Mouse (Mus musculus) embryonic facial prominence, embryonic 11.5 days (tissue): ENCODE measurements around the gene Cutal. TPM values are rescaled to one million over a fixed set of nuclear protein-coding genes. Genes with fewer than 3 reads are reported as not detected.
A peak's percentile ranks its signal among the peaks of the same experiment; 100 is the strongest.

Source experiments
- ATAC-seq: fragments of 200-750 bp; cut with Nextera tagmentation; replicated peaks from 2 replicates; pipeline ENCODE4 v1.8.0; 2017; ENCODE audit warnings: low read depth; ENCODE audit not compliant: insufficient number of reproducible peaks, low FRiP score, low TSS enrichment
- DNase-seq: peaks from one replicate; pipeline ENCODE4 v3.0.0-alpha.2; 2015; ENCODE audit warnings: low spot score
- H3K27ac ChIP-seq: fragments of 300-500 bp; sonication (generic); replicated peaks from 2 replicates; pipeline ENCODE4 v1.5.1; 2014; ENCODE audit warnings: mild to moderate bottlenecking, low read depth, low read length, control low read depth
- H3K27me3 ChIP-seq: fragments of 300-500 bp; sonication (generic); 2 replicates; pipeline ENCODE4 v1.6.1; 2014; ENCODE audit warnings: mild to moderate bottlenecking, low read length, moderate library complexity, mixed read lengths; ENCODE audit not compliant: control insufficient read depth, insufficient read depth
- H3K36me3 ChIP-seq: fragments of 300-500 bp; sonication (generic); replicated peaks from 2 replicates; pipeline ENCODE4 v1.6.1; 2014; ENCODE audit warnings: low read depth, mild to moderate bottlenecking, low read length, moderate library complexity, mixed read lengths; ENCODE audit not compliant: control insufficient read depth, insufficient read depth
- H3K4me1 ChIP-seq: fragments of 300-500 bp; sonication (generic); 2 replicates; pipeline ENCODE4 v1.6.1; 2014; ENCODE audit warnings: low read length, mixed read lengths; ENCODE audit not compliant: control insufficient read depth, insufficient read depth
- H3K4me2 ChIP-seq: fragments of 300-500 bp; sonication (generic); 2 replicates; pipeline ENCODE4 v1.6.1; 2014; ENCODE audit warnings: low read depth, mild to moderate bottlenecking, control low read depth, low read length, moderate library complexity
- H3K4me3 ChIP-seq: fragments of 300-500 bp; sonication (generic); 2 replicates; pipeline ENCODE4 v1.5.1; 2014; ENCODE audit warnings: low read depth, low read length, control low read depth
- H3K9ac ChIP-seq: fragments of 300-500 bp; sonication (generic); replicated peaks from 2 replicates; pipeline ENCODE4 v1.6.1; 2014; ENCODE audit warnings: mild to moderate bottlenecking, control low read depth, low read length
- H3K9me3 ChIP-seq: fragments of 300-500 bp; sonication (generic); replicated peaks from 2 replicates; pipeline ENCODE4 v1.6.1; 2016; ENCODE audit warnings: mild to moderate bottlenecking, low read length, inconsistent platforms, mixed read lengths; ENCODE audit not compliant: control insufficient read depth
- WGBS: fragments of 180-500 bp; shearing (Covaris S2); extraction: QIAGEN DNeasy Blood & Tissue Kit; methylation state at CpG from one replicate; pipeline ENCODE4 v1.1.7; 2014; 5-methylcytosine and 5-hydroxymethylcytosine counted together
- polyA plus RNA-seq: library from polyadenylated mRNA; unstranded; fragments of >200 nt; fragmentation: Nextera tagmentation; extraction: Ambion mirVana; gene quantifications from 2 replicates; pipeline ENCODE4 v1.2.1, GENCODE M21; 2014

The Cutal gene
- polyA plus RNA-seq, 1 experiment from 2014 or later, result 0.32 TPM

- ATAC-seq, result no peak
- H3K4me2 ChIP-seq, result no peak overlapping the region
- no peak overlapping the region for H3K27ac ChIP-seq
Observed at GRCm38 (mm10) chr2:34903652-34904405, 29.6 kb downstream of the Cutal start.

GRCm38 (mm10) chr2:34904849-34905542 is 30.8 kb downstream of the Cutal start:
- H3K27me3 ChIP-seq, result no peaks in the 10 kb centered on the region
- H3K4me1 ChIP-seq, result no peaks in the 10 kb centered on the region; the same call in 1 of the 2 replicates
- no peaks in the 10 kb centered on the region for H3K9me3 ChIP-seq
- peak overlapping the region; percentile 13; the same call in 1 of the 2 replicates for H3K4me3 ChIP-seq
- peak overlapping the region; percentile 49 for H3K4me2 ChIP-seq
- peak; percentile 98 for DNase-seq
- peak; percentile 98 for ATAC-seq
- H3K9ac ChIP-seq, result no peak overlapping the region
- H3K27ac ChIP-seq, result no peak overlapping the region
- WGBS, result under 1% methylated on average over 34 of the region's 34 CpGs
- no peaks in the 10 kb centered on the region for H3K36me3 ChIP-seq

More at GRCm38 (mm10) chr2:34903652-34904405, 29.6 kb downstream of the Cutal start:
- WGBS, result 67% methylated on average over 4 of the region's 4 CpGs
- Histone ChIP-seq H3K4me1 (no peaks in the 10 kb centered on the region; the same call in 1 of the 2 replicates), H3K4me3 (no peak overlapping the region), H3K9me3 (no peaks in the 10 kb centered on the region), H3K9ac (no peak overlapping the region), H3K27me3 (no peaks in the 10 kb centered on the region), H3K36me3 (no peaks in the 10 kb centered on the region)
- no peak for DNase-seq

GRCm38 (mm10) chr2:34906426-34906825 is 32.2 kb downstream of the Cutal start:
- no peak overlapping the region for H3K9ac ChIP-seq
- no peaks in the 10 kb centered on the region for H3K36me3 ChIP-seq
- H3K27ac ChIP-seq, result no peak overlapping the region
- H3K4me2 ChIP-seq, result no peak overlapping the region
- DNase-seq (no peak), ATAC-seq (no peak)
- WGBS, result 70% methylated on average over 6 of the region's 6 CpGs
- H3K4me1 ChIP-seq, result no peaks in the 10 kb centered on the region; the same call in 1 of the 2 replicates
- H3K9me3 ChIP-seq, result no peaks in the 10 kb centered on the region
- peaks cover 3% of the 10 kb centered on the region; the same call in 1 of the 2 replicates for H3K27me3 ChIP-seq
- H3K4me3 ChIP-seq, result no peak overlapping the region

- H3K4me3 ChIP-seq, result no peak overlapping the region
- no peak overlapping the region for H3K9ac ChIP-seq
- H3K4me2 ChIP-seq, result no peak overlapping the region
- no peaks in the 10 kb centered on the region for H3K36me3 ChIP-seq
- WGBS, result 50% methylated on average over 12 of the region's 12 CpGs
- no peak for DNase-seq
- H3K9me3 ChIP-seq, result no peaks in the 10 kb centered on the region
- H3K27ac ChIP-seq, result no peak overlapping the region
- H3K27me3 ChIP-seq, result peaks cover 4% of the 10 kb centered on the region; the same call in 1 of the 2 replicates
- no peaks in the 10 kb centered on the region; the same call in 1 of the 2 replicates for H3K4me1 ChIP-seq
- no peak for ATAC-seq
Observed at GRCm38 (mm10) chr2:34906861-34907604, 32.8 kb downstream of the Cutal start.

- Histone ChIP-seq H3K9me3 (no peaks in the 10 kb centered on the region), H3K9ac (no peak overlapping the region), H3K27me3 (peaks cover 23% of the 10 kb centered on the region), H3K27ac (no peak overlapping the region), H3K4me2 (no peak overlapping the region), H3K4me3 (no peak overlapping the region), H3K4me1 (no peaks in the 10 kb centered on the region; the same call in 1 of the 2 replicates), H3K36me3 (no peaks in the 10 kb centered on the region)
- 93% methylated on average over 4 of the region's 4 CpGs for WGBS
- ATAC-seq (no peak), DNase-seq (no peak)
Observed at GRCm38 (mm10) chr2:34909719-34910118, 35.5 kb downstream of the Cutal start.

- Histone ChIP-seq H3K9ac (no peak overlapping the region), H3K4me3 (no peak overlapping the region), H3K27ac (no peak overlapping the region), H3K9me3 (no peaks in the 10 kb centered on the region), H3K27me3 (peaks cover 23% of the 10 kb centered on the region), H3K4me2 (no peak overlapping the region), H3K36me3 (no peaks in the 10 kb centered on the region), H3K4me1 (no peaks in the 10 kb centered on the region; the same call in 1 of the 2 replicates)
- DNase-seq (no peak), ATAC-seq (no peak)
- WGBS, result 83% methylated on average over 5 of the region's 5 CpGs
Observed at GRCm38 (mm10) chr2:34911871-34912270, 37.7 kb downstream of the Cutal start.

GRCm38 (mm10) chr2:34912613-34913012 is 38.4 kb downstream of the Cutal start:
- H3K9me3 ChIP-seq, result no peaks in the 10 kb centered on the region
- H3K27ac ChIP-seq, result no peak overlapping the region
- peaks cover 23% of the 10 kb centered on the region for H3K27me3 ChIP-seq
- no peak for ATAC-seq
- H3K9ac ChIP-seq, result no peak overlapping the region
- no peak overlapping the region for H3K4me3 ChIP-seq
- no peak overlapping the region for H3K4me2 ChIP-seq
- H3K36me3 ChIP-seq, result no peaks in the 10 kb centered on the region
- H3K4me1 ChIP-seq, result no peaks in the 10 kb centered on the region; the same call in 1 of the 2 replicates
- no peak for DNase-seq
- WGBS, result 35% methylated on average over 7 of the region's 7 CpGs
